Mouse (Mus musculus) duodenum, adult 2 months (tissue): ENCODE data around the gene Olfr1030. TPM values are rescaled to one million over a fixed set of nuclear protein-coding genes. Genes with fewer than 3 reads are reported as not detected.

Experiments used
- polyA plus RNA-seq: library from polyadenylated mRNA; depleted of rRNA; stranded (reverse); fragments of >200 nt; gene quantifications from 2 replicates; pipeline ENCODE4 v1.2.3, GENCODE M21; 2012; ENCODE audit warnings: low replicate concordance; rRNA removed

Olfr1030 gene
- not detected in 2 replicates for polyA plus RNA-seq

DNA sequence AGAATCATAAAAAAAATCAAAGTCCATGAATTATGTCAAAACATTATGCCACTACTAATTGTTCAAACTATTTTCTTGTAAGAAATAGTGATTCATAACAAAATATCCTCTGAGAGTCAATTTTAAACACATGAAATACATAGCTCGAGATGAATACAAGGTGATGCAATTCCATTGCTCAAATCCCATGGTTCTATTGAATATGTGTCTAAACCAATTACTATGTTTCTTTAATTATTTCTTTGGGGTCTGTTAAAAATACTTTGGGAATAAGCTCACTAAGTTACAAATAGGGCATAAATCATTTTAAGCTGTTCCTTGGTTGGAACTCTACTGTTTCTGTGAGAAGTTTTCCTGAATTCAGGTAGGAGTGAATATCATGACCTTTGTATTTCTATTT lies at the start of gene Olfr1030:
Olfr1030 (plus strand) TSS at position 301 of the 400 bp plus-strand sequence.

DNA sequence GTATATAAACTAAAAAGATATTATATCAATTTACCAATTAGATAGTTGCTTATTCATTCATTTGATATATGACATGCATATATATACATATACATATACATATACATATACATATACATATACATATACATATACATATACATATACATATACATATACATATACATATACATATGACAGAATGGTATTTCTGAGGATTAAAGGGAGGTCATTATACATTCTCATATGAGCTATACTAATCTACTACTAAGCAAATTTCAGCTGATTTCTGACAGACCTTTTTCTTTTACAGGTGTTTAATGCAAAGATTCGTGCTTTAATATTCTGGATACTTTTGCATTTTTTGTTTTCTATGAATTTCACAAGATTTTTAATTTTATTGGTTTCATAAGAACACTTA lies 28.9 kb upstream of the Olfr1030 start, which contains the start of gene Olfr1028:
Olfr1028 (plus strand) TSS at position 301 of the 400 bp plus-strand sequence.

DNA sequence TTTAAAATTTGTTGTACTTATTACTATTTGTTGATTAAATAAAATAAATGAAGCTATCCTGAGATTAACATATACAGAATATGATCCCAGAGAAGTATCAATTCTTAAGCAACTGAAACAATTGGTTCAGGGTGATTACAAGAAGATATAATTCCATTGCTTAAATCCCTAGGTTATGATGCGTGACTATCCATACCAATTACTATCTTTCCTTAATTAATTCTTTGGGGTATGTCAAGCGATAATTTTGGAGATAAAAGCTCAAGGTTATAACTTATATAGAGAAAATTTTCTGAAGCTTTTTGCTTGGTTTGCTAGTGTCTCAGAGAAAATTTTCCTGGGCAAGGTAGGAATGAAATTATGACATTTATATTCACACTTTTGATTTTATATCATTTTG lies 5.5 kb upstream of the Olfr1030 start, which contains the start of gene Olfr1029:
Olfr1029 (plus strand) TSS at position 301 of the 400 bp plus-strand sequence.

DNA sequence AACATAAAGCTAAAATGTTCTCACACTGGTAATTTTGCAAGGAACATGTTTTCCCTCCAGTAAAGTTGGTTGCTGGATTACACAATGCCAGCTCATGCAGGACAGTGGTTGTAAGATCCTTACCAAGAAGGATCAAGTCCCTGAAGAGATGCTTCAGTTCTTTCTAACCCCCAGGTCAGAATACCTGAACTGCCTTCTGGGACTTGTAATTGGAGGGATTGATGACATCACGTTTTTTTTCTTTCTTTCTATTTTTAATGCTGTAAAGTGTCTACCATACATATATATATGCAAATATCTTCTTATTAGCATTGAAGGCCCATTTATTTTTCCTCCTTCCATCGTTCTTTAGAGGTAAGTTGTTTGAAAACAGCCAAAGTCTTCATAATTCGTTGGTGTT lies 10.9 kb downstream of the Olfr1030 start, which contains the start of gene Olfr1031:
Olfr1031 (plus strand) TSS at position 301 of the 400 bp plus-strand sequence.

DNA sequence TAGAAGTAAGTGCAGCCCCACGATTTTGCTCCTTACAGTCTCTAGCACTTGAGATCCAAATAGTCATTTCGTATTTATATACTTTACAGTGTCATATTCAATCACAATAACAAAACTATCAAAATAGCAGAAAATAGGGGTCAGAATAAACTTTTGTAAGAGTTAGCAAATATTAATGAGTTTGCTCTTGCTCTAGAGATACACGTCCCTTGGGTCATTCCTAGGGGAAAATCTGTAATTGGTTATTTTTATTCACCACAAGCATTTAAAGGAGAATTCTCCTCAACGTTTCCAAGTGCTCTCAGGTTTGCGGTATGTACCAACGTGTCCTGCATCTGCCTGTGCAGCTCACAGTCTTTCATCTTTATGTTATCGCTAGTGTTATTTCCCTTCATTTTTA lies 26.2 kb downstream of the Olfr1030 start, which contains the start of gene Olfr1032:
Olfr1032 (plus strand) TSS at position 301 of the 400 bp plus-strand sequence.

DNA sequence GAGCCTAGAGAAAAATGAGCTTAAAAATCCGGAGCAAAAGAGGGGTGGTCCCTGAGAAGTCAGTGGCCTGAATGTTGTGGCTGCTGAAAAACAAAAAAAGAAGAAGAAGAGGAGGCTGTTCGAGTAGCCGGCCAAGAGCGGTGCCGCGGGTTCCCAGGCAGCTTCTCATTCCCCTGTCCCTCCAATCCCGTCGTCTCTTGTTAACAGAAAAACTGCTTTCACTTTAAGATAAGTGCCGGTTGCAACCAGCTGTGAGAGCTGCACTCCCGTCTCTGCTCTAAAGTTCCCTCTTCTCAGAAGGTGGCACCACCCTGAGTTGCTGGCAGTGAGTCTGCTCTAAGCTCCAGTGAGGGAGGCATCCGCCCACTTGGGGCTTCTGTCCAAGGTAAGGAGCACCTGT lies 41.3 kb downstream of the Olfr1030 start, which contains the start of gene Olfr1033:
Olfr1033 (plus strand) TSS at position 228 of the 400 bp plus-strand sequence.

Other genes starting within 250 kb of the Olfr1030 start
- gene Olfr1012, start 216.5 kb upstream of the Olfr1030 start, polyA plus RNA-seq: not detected in 2 replicates
- not detected in 2 replicates for gene Olfr1013, start 212.2 kb upstream of the Olfr1030 start, polyA plus RNA-seq
- not detected in 2 replicates for gene Olfr1014, start 206.6 kb upstream of the Olfr1030 start, polyA plus RNA-seq
- not detected in 2 replicates for gene Olfr1015, start 197.3 kb upstream of the Olfr1030 start, polyA plus RNA-seq
- gene Olfr1016, start 176.7 kb upstream of the Olfr1030 start, polyA plus RNA-seq: not detected in 2 replicates
- gene Olfr1018, start 160.8 kb upstream of the Olfr1030 start, polyA plus RNA-seq: not detected in 2 replicates
- not detected in 2 replicates for gene Olfr1019, start 133.8 kb upstream of the Olfr1030 start, polyA plus RNA-seq
- not detected in 2 replicates for gene Olfr1020, start 132.2 kb upstream of the Olfr1030 start, polyA plus RNA-seq
- not detected in 2 replicates for gene Olfr1022, start 110.7 kb upstream of the Olfr1030 start, polyA plus RNA-seq
- not detected in 2 replicates for gene Olfr1023, start 93.6 kb upstream of the Olfr1030 start, polyA plus RNA-seq
- gene Olfr1024, start 74.2 kb upstream of the Olfr1030 start, polyA plus RNA-seq: not detected in 2 replicates
- gene Olfr1025-ps1, start 64.1 kb upstream of the Olfr1030 start, polyA plus RNA-seq: not detected in 2 replicates
- gene Olfr1026, start 57.7 kb upstream of the Olfr1030 start, polyA plus RNA-seq: not detected in 2 replicates
- not detected in 2 replicates for gene Olfr1028, start 28.8 kb upstream of the Olfr1030 start, polyA plus RNA-seq
- not detected in 2 replicates for gene Olfr1029, start 5.4 kb upstream of the Olfr1030 start, polyA plus RNA-seq
- not detected in 2 replicates for gene Olfr1031, start 11.0 kb downstream of the Olfr1030 start, polyA plus RNA-seq
- not detected in 2 replicates for gene Olfr1032, start 26.3 kb downstream of the Olfr1030 start, polyA plus RNA-seq
- gene Olfr1033, start 41.4 kb downstream of the Olfr1030 start, polyA plus RNA-seq: 0.04 and 0.14 TPM in 2 replicates
- not detected in 2 replicates for gene Olfr1034, start 66.6 kb downstream of the Olfr1030 start, polyA plus RNA-seq
- gene Olfr1036, start 94.7 kb downstream of the Olfr1030 start, polyA plus RNA-seq: not detected in 2 replicates
- not detected in 2 replicates for gene Olfr1037, start 108.1 kb downstream of the Olfr1030 start, polyA plus RNA-seq
- gene Olfr1039, start 156.7 kb downstream of the Olfr1030 start, polyA plus RNA-seq: not detected in 2 replicates
- gene Olfr1040, start 167.5 kb downstream of the Olfr1030 start, polyA plus RNA-seq: not detected in 2 replicates
- not detected in 2 replicates for gene Olfr1042, start 182.6 kb downstream of the Olfr1030 start, polyA plus RNA-seq
- gene Olfr1043, start 188.2 kb downstream of the Olfr1030 start, polyA plus RNA-seq: not detected in 2 replicates
- not detected in 2 replicates for gene Olfr1044, start 198.5 kb downstream of the Olfr1030 start, polyA plus RNA-seq
- not detected in 2 replicates for gene Olfr52, start 206.4 kb downstream of the Olfr1030 start, polyA plus RNA-seq
- gene Olfr1045, start 223.7 kb downstream of the Olfr1030 start, polyA plus RNA-seq: not detected in 2 replicates
- gene Olfr1046, start 240.0 kb downstream of the Olfr1030 start, polyA plus RNA-seq: not detected in 2 replicates